Mouse (Mus musculus) spleen, postnatal 14 days (tissue): ENCODE measurements around the gene Polr2i.
"Not testable (repeated sequence)": the region's sequence is repeated elsewhere in the genome, so short reads cannot be mapped to it uniquely, and the experiment has no call there.

Experiments
- DNase-seq, 2 experiments: peaks; one replicate each; pipeline ENCODE4 v3.0.0; 2021 to 2022; ENCODE audit warnings: low spot score in 2 of 2

The Polr2i gene

DNA sequence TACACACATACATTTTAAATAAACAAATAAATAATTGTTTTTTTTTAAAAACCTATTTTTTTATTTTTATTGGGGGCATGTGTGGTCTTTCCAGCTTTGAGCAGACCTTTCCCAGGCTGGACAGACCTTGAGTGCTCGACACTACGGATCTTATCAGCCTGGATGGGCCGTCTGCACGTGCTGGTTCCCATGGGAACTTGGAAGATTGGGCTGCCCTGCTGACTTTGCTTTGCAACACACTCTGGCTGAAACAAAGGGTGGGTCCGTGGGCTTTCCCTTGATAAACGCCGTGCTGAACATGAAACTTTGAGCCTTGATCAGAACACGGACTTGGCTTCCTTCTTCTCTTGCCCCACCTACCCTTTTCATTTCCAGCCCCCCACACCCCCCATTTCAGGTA lies 27.4 kb upstream of the Polr2i start:
- no peak for DNase-seq

DNA sequence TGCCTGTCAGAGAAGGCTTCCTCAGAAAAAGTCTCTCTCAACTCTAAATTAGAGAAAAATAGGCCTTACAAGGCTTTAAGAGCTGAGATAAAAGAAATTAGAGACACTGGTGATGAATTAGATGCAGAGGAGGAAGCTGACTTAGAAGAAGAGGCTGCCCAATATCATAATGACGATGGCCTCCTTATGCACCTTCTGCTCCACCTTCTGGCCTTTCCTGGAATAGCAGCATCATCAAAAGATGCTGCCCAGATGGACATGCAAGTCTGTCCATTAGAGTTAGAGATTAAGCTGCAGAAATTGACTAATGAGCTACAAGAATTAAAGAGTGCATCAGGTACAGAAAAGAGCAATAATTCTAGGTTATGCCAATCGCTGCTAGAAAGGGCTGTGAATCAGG lies 26.4 kb upstream of the Polr2i start:
- peak in 1 of 2 experiments; percentile 58 for DNase-seq

GRCm38 (mm10) chr7:30206364-30206763 lies 25.4 kb upstream of the Polr2i start:
- not testable (repeated sequence) for DNase-seq

GRCm38 (mm10) chr7:30211025-30211424 lies 20.7 kb upstream of the Polr2i start:
- DNase-seq, result no peak

GRCm38 (mm10) chr7:30213881-30214280 lies 17.9 kb upstream of the Polr2i start:
- DNase-seq, result no peak

GRCm38 (mm10) chr7:30215875-30216274 lies 15.9 kb upstream of the Polr2i start:
- no peak for DNase-seq

- DNase-seq, result peak in 1 of 2 experiments; percentile 63
These were observed 15.0 kb upstream of the Polr2i start for GRCm38 (mm10) chr7:30216723-30217151.

DNA sequence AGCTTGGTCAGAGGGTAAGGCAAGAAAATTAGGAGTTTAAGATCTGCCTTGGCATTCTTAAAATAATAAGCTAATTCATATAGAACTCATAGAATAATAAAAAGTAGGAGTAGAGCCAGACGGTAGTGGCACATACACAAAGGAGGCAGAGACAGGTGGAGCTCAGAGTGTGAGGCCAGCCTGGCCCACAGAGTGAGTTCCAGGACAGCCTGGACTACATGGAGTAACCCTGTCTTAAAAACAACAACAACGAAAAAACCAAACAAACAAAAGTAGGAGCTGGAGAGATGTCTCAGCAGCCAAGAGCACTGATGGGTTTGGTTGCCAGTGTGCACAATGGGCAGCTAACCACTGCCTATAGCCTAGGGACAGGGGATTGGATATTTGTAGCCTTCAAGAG lies 14.5 kb upstream of the Polr2i start:
- DNase-seq, result no peak

GRCm38 (mm10) chr7:30219293-30220007 lies 12.3 kb upstream of the Polr2i start:
- no peak for DNase-seq

DNA sequence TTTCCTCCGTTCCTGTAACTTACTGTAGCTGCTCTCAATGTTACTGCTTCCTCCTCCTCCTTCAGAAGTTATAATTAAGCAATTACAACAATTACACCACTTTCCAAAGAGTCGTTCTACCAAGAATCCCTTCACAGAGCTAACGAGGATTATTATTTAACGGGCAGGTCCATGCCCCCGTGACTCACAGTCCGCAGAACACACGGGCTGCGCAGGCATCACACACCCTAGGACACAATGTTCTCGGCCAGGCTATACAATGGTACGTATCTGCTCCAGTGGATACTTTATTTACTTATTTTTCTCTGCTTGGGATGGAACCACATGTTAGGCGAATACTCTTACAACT lies 11.8 kb upstream of the Polr2i start:
- no peak for DNase-seq

DNA sequence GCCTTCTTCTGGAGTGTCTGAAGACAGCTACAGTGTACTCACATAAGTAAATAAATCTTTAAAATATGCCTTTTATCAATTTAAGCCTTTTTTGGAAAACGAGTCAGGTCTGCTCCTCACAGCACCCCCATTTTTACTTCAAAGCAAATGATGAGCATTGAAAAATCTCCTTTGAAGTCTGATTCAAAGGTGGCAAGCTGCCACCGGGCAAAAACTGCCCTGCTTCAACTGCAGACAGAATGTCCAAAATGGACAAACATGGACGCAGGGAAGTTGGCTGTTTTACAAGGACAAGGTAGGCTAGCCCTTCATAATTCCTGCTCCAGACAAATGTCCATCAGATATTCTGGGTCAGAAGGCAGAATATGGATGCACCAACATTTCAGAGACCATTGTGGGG lies 10.3 kb upstream of the Polr2i start:
- DNase-seq, result no peak

GRCm38 (mm10) chr7:30222205-30222604 lies 9.5 kb upstream of the Polr2i start:
- DNase-seq, result no peak

DNA sequence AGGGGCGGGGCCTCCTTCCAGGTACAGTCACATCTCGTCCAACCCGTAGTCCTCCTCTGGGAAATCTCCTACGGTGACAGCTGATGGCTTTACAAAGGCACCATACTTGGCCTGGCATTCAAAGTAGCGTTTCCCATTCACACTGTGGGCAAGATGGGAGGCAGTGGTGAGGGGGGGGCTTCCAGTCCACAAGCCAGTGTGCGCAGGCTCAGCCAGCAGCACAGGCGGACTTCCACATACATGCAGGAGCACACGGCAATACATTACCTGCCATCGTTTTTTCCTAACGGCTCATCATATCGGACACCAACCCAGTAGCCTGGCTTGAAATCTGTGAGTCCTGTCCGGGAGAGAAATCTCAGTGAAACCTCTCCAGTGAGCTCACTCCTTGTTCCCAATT lies 7.5 kb upstream of the Polr2i start:
- no peak for DNase-seq

DNA sequence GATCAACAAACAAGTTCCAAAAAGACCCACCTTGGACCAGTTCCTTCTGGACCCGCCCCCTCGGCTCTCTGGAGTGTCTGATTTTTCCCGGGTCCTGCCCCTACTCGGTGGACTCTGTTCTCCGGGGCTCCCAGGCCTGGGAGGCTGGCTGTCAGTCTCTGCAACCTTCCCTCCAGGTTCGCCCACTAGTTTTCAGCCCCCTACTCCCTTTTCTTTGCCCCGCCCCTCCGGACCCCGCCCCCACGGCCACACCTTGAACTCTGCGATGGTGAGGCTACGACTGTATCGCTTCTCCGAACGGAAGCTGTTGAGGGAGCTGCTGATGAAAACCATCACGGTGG lies 450 bp upstream of the Polr2i start:
- DNase-seq, result no peak

GRCm38 (mm10) chr7:30232631-30233148 lies 942 bp downstream of the Polr2i start:
- DNase-seq, result peak; percentile 33 to 57

DNA sequence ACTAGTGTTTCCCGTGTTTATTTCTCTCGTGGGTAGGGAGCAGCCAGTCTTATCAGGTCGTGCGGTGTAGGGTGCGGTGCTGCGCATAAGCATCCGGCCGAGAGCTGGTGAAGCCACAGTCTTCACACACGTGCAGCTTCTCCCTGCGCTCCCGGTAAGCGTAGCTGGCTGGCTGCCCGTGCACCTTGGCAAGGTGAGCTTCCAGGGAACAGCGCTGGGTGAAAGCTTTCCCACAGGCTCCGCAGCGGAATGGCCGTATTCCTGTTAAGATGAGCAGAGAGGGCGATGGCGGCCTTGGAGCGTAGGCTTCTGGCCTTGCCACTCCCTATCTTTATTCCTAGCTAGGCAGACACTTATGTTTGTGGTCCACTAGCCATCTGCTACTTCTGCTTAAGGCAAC lies 1.6 kb downstream of the Polr2i start:
- DNase-seq, result no peak

DNA sequence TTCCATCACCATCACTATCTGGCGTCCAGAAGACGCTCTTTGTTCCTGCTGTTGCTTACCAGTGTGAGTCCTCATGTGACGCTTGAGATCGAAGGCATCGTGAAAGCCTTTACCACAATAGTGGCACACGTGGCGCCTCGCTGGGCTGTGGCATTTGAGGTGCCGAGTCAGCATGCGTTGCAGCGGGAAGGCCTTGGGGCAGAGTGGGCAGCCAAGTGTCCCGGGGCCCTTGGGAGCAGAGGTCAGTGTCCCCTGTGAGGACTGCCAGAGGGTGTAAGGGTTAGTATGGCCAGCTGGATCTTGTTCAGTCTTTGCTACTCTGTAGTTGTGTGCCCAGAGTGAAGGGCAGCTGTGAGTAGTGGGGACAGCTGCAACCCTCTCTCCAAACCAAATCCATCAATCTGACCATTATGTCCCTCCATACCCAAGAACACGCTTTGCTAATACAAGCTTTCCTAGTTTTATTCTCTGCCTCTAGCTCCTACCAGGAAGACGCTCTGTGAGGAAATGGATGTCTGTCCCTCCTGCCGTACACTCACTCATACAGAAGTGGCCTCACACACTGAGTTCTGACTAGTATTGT lies 2.6 kb downstream of the Polr2i start:
- no peak for DNase-seq

DNA sequence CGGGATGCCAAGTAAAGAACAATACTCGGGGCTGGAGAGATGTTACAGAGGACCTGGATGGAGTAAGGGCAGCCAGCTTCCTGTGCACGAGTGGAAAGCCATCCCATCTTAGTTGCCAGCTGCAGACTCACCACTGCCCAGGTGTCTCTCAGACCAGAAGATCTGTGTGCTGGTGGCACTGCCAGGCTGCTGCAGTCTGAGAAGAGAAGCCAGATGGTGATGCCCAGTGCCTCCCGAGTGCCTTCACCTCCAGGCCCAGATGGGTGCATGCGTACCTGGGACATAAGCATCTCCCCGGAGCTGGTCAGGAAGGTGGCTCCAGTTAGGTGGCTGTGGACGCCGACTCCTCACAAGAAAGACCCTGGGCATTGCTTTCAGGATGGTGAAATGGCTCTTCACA lies 3.3 kb downstream of the Polr2i start:
- no peak for DNase-seq

- no peak for DNase-seq
These were observed 3.9 kb downstream of the Polr2i start, which contains the start of gene Ovol3 for GRCm38 (mm10) chr7:30235625-30236024. Gene Ovol3, minus strand, starts transcription at chr7:30235725.

GRCm38 (mm10) chr7:30237374-30237773 lies 5.6 kb downstream of the Polr2i start:
- DNase-seq, result not testable (repeated sequence)

- DNase-seq, result no peak
These were observed 20.5 kb downstream of the Polr2i start for GRCm38 (mm10) chr7:30251956-30252954.

GRCm38 (mm10) chr7:30265041-30265440 lies 33.3 kb downstream of the Polr2i start:
- no peak for DNase-seq
